Mouse (Mus musculus): ENCODE measurements at regions not wholly inside any gene's neighbourhood (a gene's known extent, or its start where the extent isn't known, plus 50 kb on each side); places are given as distances from the start of the nearest gene placed in this dataset.

DNA sequence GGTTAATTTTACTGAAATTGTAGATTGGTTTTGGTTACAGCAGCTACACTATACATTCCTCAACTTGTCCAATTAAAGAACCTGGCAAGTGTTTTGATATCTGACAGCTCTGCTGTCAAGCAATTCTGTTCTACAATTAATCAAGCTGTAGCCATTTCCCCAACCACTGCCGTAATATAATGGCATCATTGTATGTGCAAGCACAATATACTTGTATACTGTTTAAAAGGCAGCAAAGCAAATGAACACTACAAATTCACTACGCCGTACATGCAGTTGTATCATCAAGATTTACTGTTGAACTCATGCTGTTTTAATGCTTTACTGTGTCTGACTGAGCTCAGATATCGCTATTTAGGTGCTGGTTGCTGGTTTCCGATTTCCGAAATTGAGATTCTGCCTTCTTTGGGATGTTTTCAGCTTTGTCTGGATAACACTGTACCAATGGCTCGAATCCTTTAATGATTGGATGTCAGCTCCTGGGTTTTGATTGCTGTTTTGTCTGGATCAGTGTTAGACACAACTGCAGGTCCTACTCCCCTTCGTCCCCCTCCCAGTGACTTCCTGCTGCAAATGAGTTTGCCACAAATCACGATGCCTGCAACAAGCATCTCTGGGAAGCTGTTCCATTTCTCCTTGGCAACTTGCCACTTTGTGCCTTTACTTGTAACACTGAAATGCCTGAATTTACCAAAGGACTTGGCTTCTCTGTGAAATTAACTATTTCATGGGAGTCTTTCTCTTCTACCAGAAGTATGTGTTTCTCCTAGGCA, 294.4 kb upstream of the Tank start:
- WGBS (ENCODE audit: insufficient replicate concordance), result 66% methylated on average over 9 of the region's 9 CpGs
- no peak for ATAC-seq
- H3K4me1 ChIP-seq (ENCODE audit: insufficient read depth), result no peaks in the 10 kb centered on the region
- TF ChIP-seq EP300 (IDR thresholded peaks at IDR 0.05; ENCODE audit: low read depth), result no peak
- no peak for TF ChIP-seq CTCF (IDR thresholded peaks at IDR 0.05; ENCODE audit: low read depth)
- H3K27ac ChIP-seq (ENCODE audit: low read depth), result no peak overlapping the region
- H3K9ac ChIP-seq (replicated peaks), result no peak overlapping the region
- no peaks in the 10 kb centered on the region for H3K36me3 ChIP-seq (replicated peaks; ENCODE audit: insufficient read depth, low read length)
- H3K9me3 ChIP-seq (ENCODE audit: low read length), result no peaks in the 10 kb centered on the region
- H3K4me3 ChIP-seq (ENCODE audit: low read depth, low read length), result no peak overlapping the region
- no peaks in the 10 kb centered on the region for H3K27me3 ChIP-seq (ENCODE audit: insufficient read depth, low read length)
- no peak for DNase-seq
- no peak overlapping the region for H3K4me2 ChIP-seq (ENCODE audit: low read depth, low read length)

DNA sequence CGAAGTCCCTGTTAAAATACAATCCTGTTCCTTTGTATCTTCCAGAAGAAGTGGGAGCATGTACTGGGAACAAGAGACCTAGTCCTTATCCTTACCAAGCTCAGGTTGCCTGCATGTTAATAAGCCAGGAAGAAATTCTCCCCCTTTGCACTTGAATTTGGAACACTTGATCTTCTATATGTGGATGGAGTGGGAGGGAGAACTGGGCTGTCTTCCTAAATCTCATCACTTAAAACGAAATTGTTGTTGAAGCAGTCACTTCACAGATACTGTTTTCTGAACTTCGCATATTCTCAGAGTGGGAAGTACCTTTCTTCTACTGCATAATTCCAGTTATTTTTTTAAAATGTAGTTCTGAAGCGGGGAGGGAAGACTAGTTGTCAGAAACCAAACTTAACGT, 305.7 kb upstream of the Tank start:
- WGBS (ENCODE audit: insufficient replicate concordance), result 70% methylated on average over 5 of the region's 5 CpGs
- no peak for DNase-seq
- Histone ChIP-seq H3K4me3 (ENCODE audit: low read depth, low read length) (no peak overlapping the region), H3K4me2 (ENCODE audit: low read depth, low read length) (no peak overlapping the region), H3K4me1 (ENCODE audit: insufficient read depth) (no peaks in the 10 kb centered on the region), H3K27ac (ENCODE audit: low read depth) (no peak overlapping the region), H3K36me3 (replicated peaks; ENCODE audit: insufficient read depth, low read length) (no peaks in the 10 kb centered on the region), H3K9me3 (ENCODE audit: low read length) (no peaks in the 10 kb centered on the region), H3K9ac (replicated peaks) (no peak overlapping the region), H3K27me3 (ENCODE audit: insufficient read depth, low read length) (no peaks in the 10 kb centered on the region)
- TF ChIP-seq EP300 (IDR thresholded peaks at IDR 0.05; ENCODE audit: low read depth) (no peak), CTCF (IDR thresholded peaks at IDR 0.05; ENCODE audit: low read depth) (no peak)
- ATAC-seq, result no peak

DNA sequence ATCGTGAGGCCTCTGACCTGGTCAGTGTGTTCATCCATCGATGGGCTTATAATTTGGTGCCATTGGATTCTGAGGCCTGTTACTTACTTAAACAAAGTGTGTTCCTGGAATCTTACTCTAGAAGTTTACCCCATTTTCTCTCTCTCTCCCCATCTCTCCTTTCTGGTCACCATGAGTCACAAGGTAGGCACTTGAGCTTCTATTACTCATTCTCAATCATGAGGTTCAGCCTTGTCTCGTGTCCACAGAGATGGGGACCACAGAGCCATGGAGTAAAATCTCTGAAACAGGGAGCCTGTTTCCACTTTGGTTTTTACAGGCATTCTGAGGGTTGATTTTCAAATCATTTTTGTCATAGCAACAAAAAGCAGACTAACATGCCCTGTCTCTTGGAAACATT, 304.7 kb upstream of the Rbms1 start:
- no peak overlapping the region for H3K27ac ChIP-seq (ENCODE audit: low read depth)
- DNase-seq (no peak), ATAC-seq (no peak)
- H3K4me2 ChIP-seq (ENCODE audit: low read depth, low read length), result no peak overlapping the region
- TF ChIP-seq CTCF (IDR thresholded peaks at IDR 0.05; ENCODE audit: low read depth) (no peak), EP300 (IDR thresholded peaks at IDR 0.05; ENCODE audit: low read depth) (no peak)
- no peak overlapping the region for H3K9ac ChIP-seq (replicated peaks)
- 67% methylated on average over 3 of the region's 3 CpGs for WGBS (ENCODE audit: insufficient replicate concordance)
- no peaks in the 10 kb centered on the region for H3K9me3 ChIP-seq (ENCODE audit: low read length)
- no peaks in the 10 kb centered on the region for H3K4me1 ChIP-seq (ENCODE audit: insufficient read depth)
- no peaks in the 10 kb centered on the region for H3K27me3 ChIP-seq (ENCODE audit: insufficient read depth, low read length)
- H3K36me3 ChIP-seq (replicated peaks; ENCODE audit: insufficient read depth, low read length), result no peaks in the 10 kb centered on the region
- no peak overlapping the region for H3K4me3 ChIP-seq (ENCODE audit: low read depth, low read length)

DNA sequence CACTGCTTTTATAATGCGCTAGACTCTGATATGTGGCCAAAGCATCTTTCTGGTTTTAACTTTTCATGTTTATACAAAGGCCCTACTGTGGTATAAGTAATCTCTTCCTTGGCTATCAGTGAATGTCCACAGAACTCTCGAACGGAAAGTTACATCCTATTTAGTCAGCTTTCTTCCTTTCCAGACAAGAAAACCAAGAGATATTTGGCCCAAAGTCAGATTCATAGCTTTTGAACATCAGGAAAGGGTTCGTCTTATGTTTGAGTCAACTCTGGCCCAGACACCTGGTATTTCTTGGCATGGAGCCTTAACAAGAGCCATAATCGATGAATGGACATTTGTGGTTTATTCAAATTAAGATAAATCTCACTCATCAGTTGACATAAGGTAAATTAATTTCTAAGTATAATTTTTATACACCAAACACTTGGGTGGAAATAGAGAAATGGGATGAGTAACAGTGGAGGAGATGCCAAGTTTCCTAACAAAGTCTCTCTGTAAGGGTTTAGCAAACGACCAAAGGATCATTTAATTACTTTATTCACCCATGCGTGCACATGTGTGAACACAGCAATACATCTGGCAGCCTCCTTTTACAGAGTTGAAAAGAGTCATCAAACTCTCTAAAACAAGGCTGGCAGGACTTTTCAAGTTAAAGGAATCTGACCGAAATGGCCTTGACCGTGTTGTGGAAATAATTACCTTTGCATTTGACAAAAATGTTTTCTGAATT, 287.2 kb upstream of the Rbms1 start:
- no peaks in the 10 kb centered on the region for H3K27me3 ChIP-seq (ENCODE audit: insufficient read depth, low read length)
- no peak overlapping the region for H3K4me2 ChIP-seq (ENCODE audit: low read depth, low read length)
- ATAC-seq (no peak), DNase-seq (no peak)
- H3K9me3 ChIP-seq (ENCODE audit: low read length), result no peaks in the 10 kb centered on the region
- H3K27ac ChIP-seq (ENCODE audit: low read depth), result no peak overlapping the region
- no peaks in the 10 kb centered on the region for H3K4me1 ChIP-seq (ENCODE audit: insufficient read depth)
- H3K36me3 ChIP-seq (replicated peaks; ENCODE audit: insufficient read depth, low read length), result no peaks in the 10 kb centered on the region
- 71% methylated on average over 9 of the region's 9 CpGs for WGBS (ENCODE audit: insufficient replicate concordance)
- no peak for TF ChIP-seq EP300 (IDR thresholded peaks at IDR 0.05; ENCODE audit: low read depth)
- no peak for TF ChIP-seq CTCF (IDR thresholded peaks at IDR 0.05; ENCODE audit: low read depth)
- no peak overlapping the region for H3K4me3 ChIP-seq (ENCODE audit: low read depth, low read length)
- H3K9ac ChIP-seq (replicated peaks), result no peak overlapping the region

DNA sequence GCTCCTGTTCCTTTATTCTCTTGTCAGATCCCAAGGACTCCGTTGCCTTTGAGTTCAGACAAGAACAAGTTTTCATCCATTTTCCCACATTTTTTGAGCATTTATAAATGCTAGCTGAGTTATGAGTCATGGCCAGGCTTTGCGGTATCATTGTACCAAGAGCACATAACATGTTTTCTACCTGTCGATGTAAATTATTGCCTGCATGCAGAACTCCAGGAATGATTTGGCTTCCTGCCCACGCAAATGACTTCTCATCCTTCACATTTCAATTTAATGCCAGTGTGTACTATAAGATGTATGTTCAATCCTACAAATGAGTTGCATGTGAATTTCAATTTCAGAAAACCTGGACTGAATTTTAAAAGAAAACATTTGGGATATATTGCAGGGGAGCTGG, 285.0 kb upstream of the Rbms1 start:
- Histone ChIP-seq H3K9ac (replicated peaks) (no peak overlapping the region), H3K9me3 (ENCODE audit: low read length) (no peaks in the 10 kb centered on the region), H3K4me3 (ENCODE audit: low read depth, low read length) (no peak overlapping the region), H3K27ac (ENCODE audit: low read depth) (no peak overlapping the region), H3K27me3 (ENCODE audit: insufficient read depth, low read length) (no peaks in the 10 kb centered on the region), H3K36me3 (replicated peaks; ENCODE audit: insufficient read depth, low read length) (no peaks in the 10 kb centered on the region), H3K4me1 (ENCODE audit: insufficient read depth) (no peaks in the 10 kb centered on the region), H3K4me2 (ENCODE audit: low read depth, low read length) (no peak overlapping the region)
- no peak for TF ChIP-seq CTCF (IDR thresholded peaks at IDR 0.05; ENCODE audit: low read depth)
- TF ChIP-seq EP300 (IDR thresholded peaks at IDR 0.05; ENCODE audit: low read depth), result no peak
- no peak for DNase-seq
- WGBS (ENCODE audit: insufficient replicate concordance), result 83% methylated on average over 4 of the region's 4 CpGs
- ATAC-seq, result no peak

DNA sequence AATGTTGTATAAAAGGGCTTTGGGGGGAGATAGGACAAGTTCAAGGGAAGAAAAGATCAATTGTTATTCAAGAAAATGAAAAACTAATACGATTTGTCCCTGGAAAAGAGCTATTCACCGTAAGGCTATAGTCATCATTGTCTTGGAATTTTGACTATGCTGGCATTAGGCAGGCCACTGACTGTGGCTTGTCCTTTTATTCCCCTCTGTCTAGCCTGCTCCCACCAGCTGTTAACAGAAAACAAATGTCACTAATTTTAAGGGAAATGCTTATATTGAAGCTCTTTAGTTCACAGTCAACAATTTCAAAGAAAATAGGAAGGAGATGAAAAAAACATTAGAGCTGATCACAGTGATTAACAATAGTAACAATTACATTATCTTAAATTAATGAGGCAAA, 284.3 kb upstream of the Rbms1 start:
- Histone ChIP-seq H3K27me3 (ENCODE audit: insufficient read depth, low read length) (no peaks in the 10 kb centered on the region), H3K36me3 (replicated peaks; ENCODE audit: insufficient read depth, low read length) (no peaks in the 10 kb centered on the region), H3K9me3 (ENCODE audit: low read length) (no peaks in the 10 kb centered on the region), H3K4me3 (ENCODE audit: low read depth, low read length) (no peak overlapping the region), H3K4me2 (ENCODE audit: low read depth, low read length) (no peak overlapping the region), H3K4me1 (ENCODE audit: insufficient read depth) (no peaks in the 10 kb centered on the region), H3K9ac (replicated peaks) (no peak overlapping the region), H3K27ac (ENCODE audit: low read depth) (no peak overlapping the region)
- TF ChIP-seq EP300 (IDR thresholded peaks at IDR 0.05; ENCODE audit: low read depth) (no peak), CTCF (IDR thresholded peaks at IDR 0.05; ENCODE audit: low read depth) (no peak)
- DNase-seq (no peak), ATAC-seq (no peak)
- WGBS (ENCODE audit: insufficient replicate concordance), result 73% methylated on average over 2 of the region's 2 CpGs
